ENCODE assay signal across 27 mouse cellular contexts in genomic region chr13:36554743-36555142, GRCm38 (mm10).
DNase-seq lines count a peak whose midpoint lies in the region; ATAC-seq and TF ChIP-seq lines count a peak whose summit lies in the region.
"Had no signal": no experiment of that assay in that cellular context is flagged by ENCODE, and none has a peak within 500 bp of the region (broad histone marks: within the 10 kb centered on the region; RNA-seq: fewer than 3 reads in every experiment).

No protein-coding gene starts in this region.

- no peak overlapping the region for H3K27ac ChIP-seq in lung, embryonic 14.5 days (ENCODE audit: low read depth)
- H3K27ac ChIP-seq: embryonic facial prominence, embryonic 12.5 days; forebrain, embryonic 12.5 days had no signal

- H3K4me3 ChIP-seq in lung, embryonic 14.5 days (ENCODE audit: low read depth, low read length): no peak overlapping the region
- H3K4me3 ChIP-seq in lung, adult 2 months (replicated peaks; ENCODE audit: extremely low read depth, low read depth, low read length): no peak overlapping the region
- H3K4me3 ChIP-seq: embryonic facial prominence, embryonic 12.5 days; erythroblast, embryonic 14.5 days; forebrain, embryonic 10.5 days; forebrain, embryonic 12.5 days had no signal

- no peaks in the 10 kb centered on the region for H3K4me1 ChIP-seq in lung, embryonic 14.5 days (ENCODE audit: insufficient read depth)
- no peaks in the 10 kb centered on the region for H3K4me1 ChIP-seq in lung, adult 2 months (ENCODE audit: control insufficient read depth, insufficient read depth, low read length)
- H3K4me1 ChIP-seq: embryonic facial prominence, embryonic 12.5 days had no signal

- DNase-seq in heart, adult 11 months: peak; percentile 89
- DNase-seq in heart, adult 9 months (ENCODE audit: low spot score in 2 of 2): no peak
- DNase-seq in lung, embryonic 14.5 days: peak; percentile 52
- no peak for DNase-seq in lung, adult 18-20 months
- DNase-seq in lung, postnatal 10 days: peak; percentile 17
- DNase-seq in lung, adult 2 months: no peak
- DNase-seq in cerebellum, postnatal 14 days: no peak
- DNase-seq: adrenal gland, adult 8-10 months; adrenal gland, postnatal 14 days; adrenal gland, postnatal 36 days; B cell, adult 2 months; cerebellum, adult 11-12 months; cerebellum, adult 2 months; cerebellum, adult 9-10 months; cerebellum, postnatal 10 days; cerebellum, postnatal 36 days; embryo, embryonic 11 days had no signal

- 52% methylated on average over 1 of the region's 1 CpGs for WGBS in lung, embryonic 14.5 days
- 65% methylated on average over 1 of the region's 1 CpGs for WGBS in lung, adult 2 months

- H3K4me2 ChIP-seq in lung, embryonic 14.5 days: no peak overlapping the region
- H3K4me2 ChIP-seq: embryonic facial prominence, embryonic 12.5 days; forebrain, embryonic 12.5 days had no signal

- H3K27me3 ChIP-seq in lung, embryonic 14.5 days (ENCODE audit: insufficient read depth, low read length): no peaks in the 10 kb centered on the region
- H3K27me3 ChIP-seq: CH12.LX; embryonic facial prominence, embryonic 12.5 days; forebrain, embryonic 12.5 days; Patski had no signal

- no peak for TF ChIP-seq CTCF in lung, embryonic 14.5 days (IDR thresholded peaks at IDR 0.05; ENCODE audit: low read depth)
- TF ChIP-seq CTCF in lung, adult 2 months (IDR thresholded peaks at IDR 0.05; ENCODE audit: insufficient read depth, low read length): no peak

- ATAC-seq in lung, embryonic 14.5 days (ENCODE audit: insufficient read depth): no peak; the same call in 1 of the 2 replicates
- ATAC-seq: activated CD4-positive, CD25-positive, alpha-beta regulatory T cell, adult 4 months; CD4-positive, CD25-positive, alpha-beta regulatory T cell, adult 4 months; forebrain, embryonic 14.5 days; Patski had no signal

- no peak overlapping the region for H3K9ac ChIP-seq in lung, embryonic 14.5 days
- H3K9ac ChIP-seq: embryonic facial prominence, embryonic 12.5 days; forebrain, embryonic 12.5 days had no signal

- H3K9me3 ChIP-seq in lung, embryonic 14.5 days (ENCODE audit: low read depth, low read length): no peaks in the 10 kb centered on the region
- H3K9me3 ChIP-seq: embryonic facial prominence, embryonic 12.5 days; forebrain, embryonic 10.5 days; forebrain, embryonic 12.5 days; G1E had no signal

- no peak for TF ChIP-seq POLR2A in lung, adult 2 months (IDR thresholded peaks at IDR 0.05; ENCODE audit: borderline replicate concordance, extremely low read depth, low read depth, low read length)

- no peaks in the 10 kb centered on the region for H3K36me3 ChIP-seq in lung, embryonic 14.5 days (ENCODE audit: insufficient read depth)
- H3K36me3 ChIP-seq: embryonic facial prominence, embryonic 12.5 days; forebrain, embryonic 10.5 days; forebrain, embryonic 12.5 days; G1E had no signal

Comparison
In these comparisons a context has a peak if more than half of its experiments do, and no peak if none do; other contexts are left out.
1. DNase-seq: peak in heart, adult 11 months (single experiment), lung, embryonic 14.5 days (single experiment) and lung, postnatal 10 days (single experiment); none in heart, adult 9 months (0 of 2), lung, adult 18-20 months (0 of 2), lung, adult 2 months (single experiment) and cerebellum, postnatal 14 days (0 of 2).